Mouse (Mus musculus) forebrain, embryonic 16.5 days (tissue): ENCODE measurements around the gene Cd59b. TPM values are rescaled to one million over a fixed set of nuclear protein-coding genes. Genes with fewer than 3 reads are reported as not detected.

Source experiments
- ATAC-seq: fragments of 200-750 bp; cut with Nextera tagmentation; 2 replicates; pipeline ENCODE4 v1.8.0; 2017; ENCODE audit warnings: mild to moderate bottlenecking, moderate library complexity
- H3K27ac ChIP-seq: fragments of 300-500 bp; sonication (generic); 2 replicates; pipeline ENCODE4 v1.5.1; 2014; ENCODE audit warnings: low read length, control low read depth
- H3K27me3 ChIP-seq: fragments of 300-500 bp; sonication (generic); replicated peaks from 2 replicates; pipeline ENCODE4 v1.6.1; 2014; ENCODE audit warnings: low read length; ENCODE audit not compliant: control insufficient read depth, insufficient read depth
- H3K36me3 ChIP-seq: fragments of 300-500 bp; sonication (generic); 2 replicates; pipeline ENCODE4 v1.6.1; 2014; ENCODE audit not compliant: control insufficient read depth, insufficient read depth
- H3K4me1 ChIP-seq: fragments of 300-500 bp; sonication (generic); replicated peaks from 2 replicates; pipeline ENCODE4 v1.6.1; 2014; ENCODE audit warnings: low read length; ENCODE audit not compliant: control insufficient read depth, insufficient read depth
- H3K4me2 ChIP-seq: fragments of 300-500 bp; sonication (generic); 2 replicates; pipeline ENCODE4 v1.6.1; 2014; ENCODE audit warnings: mild to moderate bottlenecking, low read length, control low read depth
- H3K4me3 ChIP-seq: fragments of 300-500 bp; sonication (generic); replicated peaks from 2 replicates; pipeline ENCODE4 v1.5.1; 2014; ENCODE audit warnings: mild to moderate bottlenecking, low read length, control low read depth
- H3K9ac ChIP-seq: fragments of 300-500 bp; sonication (generic); replicated peaks from 2 replicates; pipeline ENCODE4 v1.6.1; 2014; ENCODE audit warnings: low read depth, low read length, control low read depth
- H3K9me3 ChIP-seq: fragments of 300-500 bp; sonication (generic); 2 replicates; pipeline ENCODE4 v1.6.1; 2016; ENCODE audit warnings: low read length; ENCODE audit not compliant: control insufficient read depth
- WGBS: fragments of 180-500 bp; shearing (Covaris S2); extraction: QIAGEN DNeasy Blood & Tissue Kit; methylation state at CpG from one replicate; pipeline ENCODE4 v1.1.7; 2014; 5-methylcytosine and 5-hydroxymethylcytosine counted together
- polyA plus RNA-seq: library from polyadenylated mRNA; unstranded; fragments of >200 nt; fragmentation: Nextera tagmentation; extraction: Ambion mirVana; gene quantifications from 2 replicates; pipeline ENCODE4 v1.2.1, GENCODE M21; 2015

The Cd59b gene
- polyA plus RNA-seq, 1 experiment from 2014 or later: 2.1 TPM

GRCm38 (mm10) chr2:104133042-104133810, 63.6 kb downstream of the Cd59b start:
- H3K27me3 ChIP-seq: 0 out of 2 replicates have a peak, but pooled peaks cover 4% of the 10 kb centered on the region
- H3K36me3 ChIP-seq: no peaks in the 10 kb centered on the region
- no peak overlapping the region for H3K4me2 ChIP-seq
- H3K4me3 ChIP-seq: no peak overlapping the region
- no peak for ATAC-seq
- no peaks in the 10 kb centered on the region for H3K4me1 ChIP-seq
- no peak overlapping the region for H3K9ac ChIP-seq
- no peak overlapping the region for H3K27ac ChIP-seq
- no peaks in the 10 kb centered on the region for H3K9me3 ChIP-seq
- 48% methylated on average over 11 of the region's 12 CpGs for WGBS

GRCm38 (mm10) chr2:104134150-104135056, 64.8 kb downstream of the Cd59b start:
- ATAC-seq: peak; percentile 84
- no peak overlapping the region for H3K9ac ChIP-seq
- no peak overlapping the region for H3K27ac ChIP-seq
- H3K36me3 ChIP-seq: no peaks in the 10 kb centered on the region
- WGBS: 45% methylated on average over 8 of the region's 8 CpGs
- no peaks in the 10 kb centered on the region for H3K4me1 ChIP-seq
- no peaks in the 10 kb centered on the region for H3K9me3 ChIP-seq
- H3K4me3 ChIP-seq: no peak overlapping the region
- no peak overlapping the region for H3K4me2 ChIP-seq
- 0 out of 2 replicates have a peak, but pooled peaks cover 4% of the 10 kb centered on the region for H3K27me3 ChIP-seq

GRCm38 (mm10) chr2:104135920-104136319, 66.3 kb downstream of the Cd59b start:
- Histone ChIP-seq H3K4me2 (no peak overlapping the region), H3K9me3 (no peaks in the 10 kb centered on the region), H3K27ac (no peak overlapping the region), H3K9ac (no peak overlapping the region), H3K4me1 (no peaks in the 10 kb centered on the region), H3K4me3 (no peak overlapping the region), H3K27me3 (0 out of 2 replicates have a peak, but pooled peaks cover 4% of the 10 kb centered on the region), H3K36me3 (no peaks in the 10 kb centered on the region)
- no peak for ATAC-seq
- 77% methylated on average over 2 of the region's 2 CpGs for WGBS

Other genes with a start within 250 kb of the Cd59b start
- 19.8 and 20.0 TPM in 2 replicates for gene Lmo2, start 111.9 kb upstream of the Cd59b start, polyA plus RNA-seq
- gene Fbxo3, start 42.1 kb upstream of the Cd59b start, polyA plus RNA-seq: 64.3 and 66.1 TPM in 2 replicates
- gene 4931422A03Rik, start 41.5 kb upstream of the Cd59b start, polyA plus RNA-seq: 2.2 and 3.2 TPM in 2 replicates
- not detected in 2 replicates for gene Gm10912, start 4.0 kb upstream of the Cd59b start, polyA plus RNA-seq
- gene Gm10799, start 1.3 kb upstream of the Cd59b start, polyA plus RNA-seq: not detected in 2 replicates
- gene Cd59a, start 26.0 kb downstream of the Cd59b start, polyA plus RNA-seq: 5.5 and 6.3 TPM in 2 replicates
- gene A930018P22Rik, start 52.9 kb downstream of the Cd59b start, polyA plus RNA-seq: not detected in 2 replicates